Comparison of ENCODE assay signal across 15 mouse cellular contexts in genomic region chr6:39447429-39448185, GRCm38 (mm10). TPM values are rescaled to one million over a fixed set of nuclear protein-coding genes. Genes with fewer than 3 reads are reported as not detected.
A peak's percentile ranks its signal among the peaks of the same experiment; 100 is the strongest.
DNase-seq lines count a peak whose midpoint lies in the region; ATAC-seq and TF ChIP-seq lines count a peak whose summit lies in the region.
"Had no signal": no experiment of that assay in that cellular context is flagged by ENCODE, and none has a peak within 500 bp of the region (broad histone marks: within the 10 kb centered on the region; RNA-seq: fewer than 3 reads in every experiment).

No protein-coding gene starts in this region.

- TF ChIP-seq EP300 in MEL (IDR thresholded peaks at IDR 0.05; ENCODE audit: low read depth in 1 of 2, low read length in 2 of 2) = no peak

- H3K9me3 ChIP-seq in megakaryocyte, embryonic 14.5 days = peaks cover 5% of the 10 kb centered on the region
- no peaks in the 10 kb centered on the region for H3K9me3 ChIP-seq in MEL (replicated peaks; ENCODE audit: insufficient read depth, low read length)
- H3K9me3 ChIP-seq in heart, embryonic 12.5 days (replicated peaks) = no peaks in the 10 kb centered on the region
- H3K9me3 ChIP-seq in neural tube, embryonic 15.5 days (replicated peaks) = no peaks in the 10 kb centered on the region
- H3K9me3 ChIP-seq: neural tube, embryonic 13.5 days had no signal

- no peak overlapping the region for H3K9ac ChIP-seq in MEL (ENCODE audit: control insufficient read depth, low read depth, low read length, poor library complexity, severe bottlenecking)
- no peak overlapping the region for H3K9ac ChIP-seq in heart, embryonic 12.5 days
- no peak overlapping the region for H3K9ac ChIP-seq in neural tube, embryonic 15.5 days (replicated peaks)
- H3K9ac ChIP-seq: neural tube, embryonic 13.5 days had no signal

- H3K4me3 ChIP-seq in megakaryocyte, embryonic 14.5 days (replicated peaks) = peak overlapping the region; percentile 65
- H3K4me3 ChIP-seq in MEL (ENCODE audit: control insufficient read depth in 1 of 2, insufficient read depth in 1 of 2, low read depth in 2 of 2, low read length in 2 of 2) = no peak overlapping the region
- H3K4me3 ChIP-seq in bone marrow macrophage, adult 2 months (ENCODE audit: insufficient read depth, low read length) = no peak overlapping the region; the same call in 1 of the 2 replicates
- no peak overlapping the region for H3K4me3 ChIP-seq in heart, embryonic 12.5 days
- H3K4me3 ChIP-seq in neural tube, embryonic 15.5 days (replicated peaks) = no peak overlapping the region
- H3K4me3 ChIP-seq: erythroblast, embryonic 14.5 days; neural tube, embryonic 13.5 days had no signal

- peak; percentile 52 for DNase-seq in MEL (ENCODE audit: low read depth, low spot score)
- no peak for DNase-seq in natural killer cell, adult 2 months (ENCODE audit: low spot score in 2 of 2)
- DNase-seq: cerebellum, postnatal 10 days; heart, adult 11 months; kidney, postnatal 10 days; lung, postnatal 36 days had no signal

- no peaks in the 10 kb centered on the region for H3K36me3 ChIP-seq in megakaryocyte, embryonic 14.5 days (replicated peaks; ENCODE audit: low read length)
- H3K36me3 ChIP-seq in MEL (ENCODE audit: control insufficient read depth in 1 of 2, insufficient read depth in 2 of 2, low read length in 2 of 2) = peaks cover 0 to 3% of the 10 kb centered on the region in 2 experiments; a peak in 1 of 4 replicates
- no peaks in the 10 kb centered on the region for H3K36me3 ChIP-seq in heart, embryonic 12.5 days
- no peaks in the 10 kb centered on the region for H3K36me3 ChIP-seq in neural tube, embryonic 15.5 days
- H3K36me3 ChIP-seq: neural tube, embryonic 13.5 days had no signal

- ATAC-seq in megakaryocyte, adult 5-6 weeks (ENCODE audit: poor library complexity, severe bottlenecking) = no peak
- peak; percentile 34; the same call in 1 of the 2 replicates for ATAC-seq in megakaryocyte progenitor cell, adult 5-6 weeks (replicated peaks; ENCODE audit: poor library complexity)
- ATAC-seq in heart, embryonic 12.5 days (ENCODE audit: insufficient number of reproducible peaks, low FRiP score) = no peak
- ATAC-seq in neural tube, embryonic 15.5 days (ENCODE audit: low FRiP score) = no peak
- ATAC-seq: activated CD4-positive, CD25-positive, alpha-beta regulatory T cell, adult 4 months had no signal

- peaks cover 47% of the 10 kb centered on the region for H3K4me1 ChIP-seq in megakaryocyte, embryonic 14.5 days
- peaks cover 0 to 6% of the 10 kb centered on the region in 2 experiments; a peak in 2 of 4 replicates for H3K4me1 ChIP-seq in MEL (ENCODE audit: control insufficient read depth in 1 of 2, insufficient read depth in 2 of 2, low read length in 2 of 2)
- H3K4me1 ChIP-seq in bone marrow macrophage, adult 2 months (ENCODE audit: control insufficient read depth, insufficient read depth, low read length) = peaks cover 14% of the 10 kb centered on the region
- H3K4me1 ChIP-seq in heart, embryonic 12.5 days (replicated peaks) = no peaks in the 10 kb centered on the region
- H3K4me1 ChIP-seq in neural tube, embryonic 15.5 days = no peaks in the 10 kb centered on the region
- H3K4me1 ChIP-seq: neural tube, embryonic 13.5 days had no signal

- H3K27me3 ChIP-seq in megakaryocyte, embryonic 14.5 days (replicated peaks) = peaks cover 6% of the 10 kb centered on the region
- H3K27me3 ChIP-seq in MEL (ENCODE audit: control insufficient read depth in 1 of 2, insufficient read depth in 2 of 2, low read length in 2 of 2) = no peaks in the 10 kb centered on the region
- no peaks in the 10 kb centered on the region for H3K27me3 ChIP-seq in heart, embryonic 12.5 days (replicated peaks)
- no peaks in the 10 kb centered on the region for H3K27me3 ChIP-seq in neural tube, embryonic 15.5 days (replicated peaks)
- H3K27me3 ChIP-seq: neural tube, embryonic 13.5 days had no signal

- 42% methylated on average over 4 of the region's 4 CpGs for WGBS in heart, embryonic 12.5 days
- WGBS in neural tube, embryonic 15.5 days = 58% methylated on average over 4 of the region's 4 CpGs

- TF ChIP-seq POLR2A in MEL (IDR thresholded peaks at IDR 0.05; ENCODE audit: control insufficient read depth in 1 of 2, insufficient read depth in 1 of 2, low read depth in 1 of 2, low read length in 2 of 2, poor library complexity in 1 of 2) = no peak
- TF ChIP-seq POLR2A in bone marrow macrophage, adult 2 months (IDR thresholded peaks at IDR 0.05; ENCODE audit: borderline replicate concordance, low read depth, low read length) = no peak

- H3K79me2 ChIP-seq in MEL (ENCODE audit: control insufficient read depth, insufficient read depth, low read length, poor library complexity) = no peaks in the 10 kb centered on the region

- no peak overlapping the region for H3K4me2 ChIP-seq in heart, embryonic 12.5 days
- no peak overlapping the region for H3K4me2 ChIP-seq in neural tube, embryonic 15.5 days
- H3K4me2 ChIP-seq: neural tube, embryonic 13.5 days had no signal

- no peak for TF ChIP-seq RAD21 in MEL (IDR thresholded peaks at IDR 0.05; ENCODE audit: low read depth, low read length)

- TF ChIP-seq CTCF in MEL (IDR thresholded peaks at IDR 0.05 in 2 of 3, conservative IDR thresholded peaks at IDR 0.05 in 1 of 3; ENCODE audit: control insufficient read depth in 1 of 3, insufficient read depth in 1 of 3, low read depth in 2 of 3, low read length in 3 of 3, poor library complexity in 1 of 3, severe bottlenecking in 1 of 3) = no peak
- no peak for TF ChIP-seq CTCF in bone marrow macrophage, adult 2 months (IDR thresholded peaks at IDR 0.05; ENCODE audit: low read depth, low read length)

- no peak overlapping the region for H3K27ac ChIP-seq in MEL (ENCODE audit: control insufficient read depth, low read depth, low read length)
- peak overlapping the region; percentile 87 for H3K27ac ChIP-seq in bone marrow macrophage, adult 2 months (ENCODE audit: insufficient read depth, low read depth, low read length)
- H3K27ac ChIP-seq in heart, embryonic 12.5 days (ENCODE audit: poor library complexity, severe bottlenecking) = no peak overlapping the region
- no peak overlapping the region for H3K27ac ChIP-seq in neural tube, embryonic 15.5 days (replicated peaks)
- H3K27ac ChIP-seq: neural tube, embryonic 13.5 days had no signal

TF ChIP-seq in MEL, 35 proteins besides CTCF, POLR2A, EP300 and RAD21:
- TF ChIP-seq MAFK (IDR thresholded peaks at IDR 0.05; ENCODE audit: borderline replicate concordance, low read depth, low read length) (peak; percentile 62; the same call in 1 of the 2 replicates), E2F4 (IDR thresholded peaks at IDR 0.05; ENCODE audit: borderline replicate concordance, low read depth, low read length) (no peak), SMC3 (IDR thresholded peaks at IDR 0.05; ENCODE audit: low read depth, low read length) (no peak), TAL1 (IDR thresholded peaks at IDR 0.05; ENCODE audit: low read length) (no peak), MYC (IDR thresholded peaks at IDR 0.05; ENCODE audit: low read depth, low read length) (no peak), MAZ (IDR thresholded peaks at IDR 0.05; ENCODE audit: low read depth, low read length) (no peak), ZNF384 (IDR thresholded peaks at IDR 0.05; ENCODE audit: low read depth, low read length) (peak; percentile 70; the same call in 1 of the 2 replicates), GABPA (IDR thresholded peaks at IDR 0.05; ENCODE audit: low read depth, low read length) (no peak), USF1 (IDR thresholded peaks at IDR 0.05; ENCODE audit: low read depth, low read length) (no peak), UBTF (IDR thresholded peaks at IDR 0.05; ENCODE audit: borderline replicate concordance, insufficient read depth, low read depth, low read length) (no peak), POLR2AphosphoS2 (IDR thresholded peaks at IDR 0.05; ENCODE audit: low read length) (no peak), CHD2 (IDR thresholded peaks at IDR 0.05; ENCODE audit: low read length) (no peak), NRF1 (IDR thresholded peaks at IDR 0.05; ENCODE audit: insufficient read depth, low read depth, low read length, poor library complexity, severe bottlenecking) (no peak)

RNA-seq across cellular contexts. Expression of gene Mkrn1, which starts 27.3 kb away (rescaled TPM):
- 107 and 108 TPM in 2 replicates for polyA plus RNA-seq in megakaryocyte, embryonic 14.5 days (2012; ENCODE audit: insufficient read depth, low replicate concordance)
- total RNA-seq in megakaryocyte, adult 5-6 weeks (2015) = 108 and 111 TPM in 2 replicates
- total RNA-seq in megakaryocyte, adult 5-6 weeks (2017) = 75.5 and 82.8 TPM in 2 replicates
- total RNA-seq in MEL (2012; rRNA removed) = 58.1 and 60.4 TPM in 2 replicates
- 10 to 100 TPM in 1 of 2 experiments, not detected in 1; 57.4 TPM for polyA plus RNA-seq in MEL (2012; ENCODE audit: insufficient read depth in 1 of 2, insufficient read length in 2 of 2, low read depth in 1 of 2, low replicate concordance in 2 of 2, missing spikeins in 1 of 2)
- polyA plus RNA-seq in bone marrow macrophage, adult 2 months (2012; ENCODE audit: insufficient read depth, insufficient read length, missing spikeins) = 101 and 107 TPM in 2 replicates
- total RNA-seq in megakaryocyte progenitor cell, adult 5-6 weeks (2015) = 43.6 and 49.2 TPM in 2 replicates
- total RNA-seq in megakaryocyte progenitor cell, adult 5-6 weeks (2017) = 31.7 and 34.4 TPM in 2 replicates
- 52.7 and 55.1 TPM in 2 replicates for polyA plus RNA-seq in heart, embryonic 12.5 days (2016; fragmentation: Nextera tagmentation; extraction: Ambion mirVana)
- polyA plus RNA-seq in neural tube, embryonic 15.5 days (2015; fragmentation: Nextera tagmentation; extraction: Ambion mirVana) = 203 and 231 TPM in 2 replicates
